Mouse (Mus musculus) midbrain, embryonic 12.5 days (tissue): Measurements from ENCODE around the gene Mbnl3. TPM values are rescaled to one million over a fixed set of nuclear protein-coding genes. Genes with fewer than 3 reads are reported as not detected.

Experiments used
- ATAC-seq: fragments of 200-750 bp; cut with Nextera tagmentation; 2 replicates; pipeline ENCODE4 v1.8.0; 2017; ENCODE audit warnings: low read depth, moderate TSS enrichment, moderate library complexity; ENCODE audit not compliant: low FRiP score
- H3K27ac ChIP-seq: fragments of 300-500 bp; sonication (generic); replicated peaks from 2 replicates; pipeline ENCODE4 v1.5.1; 2016; ENCODE audit warnings: mild to moderate bottlenecking
- H3K27me3 ChIP-seq: fragments of 300-500 bp; sonication (generic); 2 replicates; pipeline ENCODE4 v1.6.1; 2016; ENCODE audit warnings: mild to moderate bottlenecking
- H3K36me3 ChIP-seq: fragments of 300-500 bp; sonication (generic); 2 replicates; pipeline ENCODE4 v1.6.1; 2016
- H3K4me1 ChIP-seq: fragments of 300-500 bp; sonication (generic); 2 replicates; pipeline ENCODE4 v1.6.1; 2016
- H3K4me2 ChIP-seq: fragments of 300-500 bp; sonication (generic); replicated peaks from 2 replicates; pipeline ENCODE4 v1.6.1; 2016; ENCODE audit warnings: mild to moderate bottlenecking, moderate library complexity
- H3K4me3 ChIP-seq: fragments of 300-500 bp; sonication (generic); 2 replicates; pipeline ENCODE4 v1.5.1; 2016; ENCODE audit warnings: mild to moderate bottlenecking
- H3K9ac ChIP-seq: fragments of 300-500 bp; sonication (generic); replicated peaks from 2 replicates; pipeline ENCODE4 v1.6.1; 2016; ENCODE audit warnings: mild to moderate bottlenecking, moderate library complexity
- H3K9me3 ChIP-seq: fragments of 300-500 bp; sonication (generic); 2 replicates; pipeline ENCODE4 v1.6.1; 2016; ENCODE audit warnings: mild to moderate bottlenecking
- WGBS: fragments of 180-500 bp; shearing (Covaris S2); methylation state at CpG from one replicate; pipeline ENCODE4 v1.1.7; 2016; 5-methylcytosine and 5-hydroxymethylcytosine counted together
- microRNA-seq: library from miRNA; unstranded; fragments of <30 nt; microRNA quantifications from one replicate; pipeline ENCODE4, GENCODE M21; 2017
- polyA plus RNA-seq: library from polyadenylated mRNA; unstranded; fragments of >200 nt; fragmentation: Nextera tagmentation; extraction: Ambion mirVana; gene quantifications from 2 replicates; pipeline ENCODE4 v1.2.1, GENCODE M21; 2016

Gene Mbnl3
- polyA plus RNA-seq, 1 experiment from 2014 or later: 3.1 TPM

- H3K27me3 ChIP-seq: no peaks in the 10 kb centered on the region
- no peaks in the 10 kb centered on the region for H3K4me1 ChIP-seq
- WGBS: 60% methylated on average over 3 of the region's 3 CpGs
- H3K9ac ChIP-seq: no peak overlapping the region
- no peak overlapping the region for H3K4me2 ChIP-seq
- no peaks in the 10 kb centered on the region for H3K36me3 ChIP-seq
- ATAC-seq: no peak
- H3K9me3 ChIP-seq: no peaks in the 10 kb centered on the region
- no peak overlapping the region for H3K4me3 ChIP-seq
- H3K27ac ChIP-seq: no peak overlapping the region
These were observed 66.3 kb downstream of the Mbnl3 start for GRCm38 (mm10) chrX:51140055-51140454.

GRCm38 (mm10) chrX:51131325-51131724, 75.0 kb downstream of the Mbnl3 start:
- no peak overlapping the region for H3K4me3 ChIP-seq
- H3K4me2 ChIP-seq: no peak overlapping the region
- H3K27ac ChIP-seq: no peak overlapping the region
- no peak overlapping the region for H3K9ac ChIP-seq
- WGBS: 78% methylated on average over 3 of the region's 3 CpGs
- H3K4me1 ChIP-seq: no peaks in the 10 kb centered on the region
- no peaks in the 10 kb centered on the region for H3K9me3 ChIP-seq
- H3K36me3 ChIP-seq: no peaks in the 10 kb centered on the region
- ATAC-seq: no peak
- no peaks in the 10 kb centered on the region for H3K27me3 ChIP-seq

GRCm38 (mm10) chrX:51102748-51103147, 103.6 kb downstream of the Mbnl3 start:
- ATAC-seq: no peak
- H3K27ac ChIP-seq: no peak overlapping the region
- no peak overlapping the region for H3K4me2 ChIP-seq
- H3K9me3 ChIP-seq: no peaks in the 10 kb centered on the region
- H3K36me3 ChIP-seq: no peaks in the 10 kb centered on the region
- 66% methylated on average over 4 of the region's 4 CpGs for WGBS
- no peaks in the 10 kb centered on the region for H3K4me1 ChIP-seq
- no peak overlapping the region for H3K9ac ChIP-seq
- no peak overlapping the region for H3K4me3 ChIP-seq
- no peaks in the 10 kb centered on the region for H3K27me3 ChIP-seq

GRCm38 (mm10) chrX:51084972-51085371, 121.4 kb downstream of the Mbnl3 start:
- Histone ChIP-seq H3K4me1 (no peaks in the 10 kb centered on the region), H3K9ac (no peak overlapping the region), H3K36me3 (no peaks in the 10 kb centered on the region), H3K27ac (no peak overlapping the region), H3K4me2 (no peak overlapping the region), H3K9me3 (no peaks in the 10 kb centered on the region), H3K4me3 (no peak overlapping the region), H3K27me3 (no peaks in the 10 kb centered on the region)
- ATAC-seq: no peak
- WGBS: 76% methylated on average over 6 of the region's 6 CpGs

GRCm38 (mm10) chrX:51084211-51084610, 122.1 kb downstream of the Mbnl3 start:
- no peaks in the 10 kb centered on the region for H3K36me3 ChIP-seq
- WGBS: 62% methylated on average over 1 of the region's 1 CpGs
- no peaks in the 10 kb centered on the region for H3K27me3 ChIP-seq
- H3K4me2 ChIP-seq: no peak overlapping the region
- no peaks in the 10 kb centered on the region for H3K9me3 ChIP-seq
- H3K27ac ChIP-seq: no peak overlapping the region
- no peaks in the 10 kb centered on the region for H3K4me1 ChIP-seq
- no peak overlapping the region for H3K9ac ChIP-seq
- no peak overlapping the region for H3K4me3 ChIP-seq
- ATAC-seq: no peak

GRCm38 (mm10) chrX:51076744-51077143, 129.6 kb downstream of the Mbnl3 start:
- no peaks in the 10 kb centered on the region for H3K36me3 ChIP-seq
- WGBS: 37% methylated on average over 3 of the region's 3 CpGs

More at GRCm38 (mm10) chrX:51076744-51077143, 129.6 kb downstream of the Mbnl3 start:
- Histone ChIP-seq H3K27ac (no peak overlapping the region), H3K9ac (no peak overlapping the region), H3K4me2 (no peak overlapping the region), H3K27me3 (no peaks in the 10 kb centered on the region), H3K9me3 (no peaks in the 10 kb centered on the region), H3K4me3 (no peak overlapping the region), H3K4me1 (no peaks in the 10 kb centered on the region)
- no peak for ATAC-seq

Small RNA genes lying within 50 kb of the gene (microRNA-seq; reads per million reads assigned to microRNA genes)
- gene Gm23417: not detected

Other genes with a start within 250 kb of the Mbnl3 start
- 22.3 and 24.4 TPM in 2 replicates for gene Rap2c, start 188.5 kb downstream of the Mbnl3 start, polyA plus RNA-seq